In the genomic region with DNA sequence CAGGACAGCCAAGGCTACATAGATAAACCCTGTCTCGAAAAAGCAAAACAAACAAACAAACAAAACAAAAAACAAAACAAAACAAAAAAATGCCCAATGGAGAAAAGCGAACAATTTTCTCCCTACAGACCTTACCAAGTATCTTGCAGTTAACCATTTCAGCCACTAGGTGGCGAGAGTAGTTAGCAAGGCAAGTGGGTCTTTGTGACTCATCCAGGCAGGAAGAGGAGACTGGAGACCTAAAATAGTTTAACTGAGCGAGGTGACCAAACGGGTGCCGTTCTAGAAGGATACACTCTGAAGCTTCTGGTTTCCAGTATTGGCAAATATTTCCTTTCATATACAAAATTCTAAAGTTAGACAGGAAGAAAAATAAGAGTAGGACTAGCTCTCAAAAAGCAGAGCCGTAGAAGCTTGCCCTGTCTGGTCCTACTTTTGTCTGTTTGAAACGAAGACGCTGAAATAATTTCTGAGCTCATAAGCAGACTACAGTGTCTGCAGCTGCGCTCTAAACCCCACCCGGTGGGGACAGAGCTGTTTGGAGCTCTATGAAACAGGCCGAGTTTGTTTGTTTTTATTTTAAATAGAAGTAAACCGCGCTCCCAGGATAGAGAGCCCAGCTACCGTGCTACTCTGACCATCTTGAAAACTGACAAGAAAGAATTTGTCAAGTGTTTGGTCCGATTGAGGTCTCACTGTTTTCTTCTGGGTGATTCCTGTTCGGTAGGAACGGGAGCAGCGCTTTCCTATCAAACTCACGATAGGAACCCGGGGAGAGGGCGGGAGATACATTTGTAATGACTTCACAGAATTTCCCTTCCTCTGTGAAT, we compare ENCODE assay signal across 8 mouse cellular contexts. TPM values are rescaled to one million over a fixed set of nuclear protein-coding genes. Genes with fewer than 3 reads are reported as not detected.
A peak's percentile ranks its signal among the peaks of the same experiment; 100 is the strongest.
DNase-seq lines count a peak whose midpoint lies in the region; ATAC-seq lines count a peak whose summit lies in the region.

No protein-coding gene starts in this region.

- 33% methylated on average over 22 of the region's 22 CpGs for WGBS in embryonic facial prominence, embryonic 12.5 days
- WGBS in limb, embryonic 12.5 days: 45% methylated on average over 22 of the region's 22 CpGs
- 45% methylated on average over 22 of the region's 22 CpGs for WGBS in midbrain, embryonic 15.5 days

- peaks cover 11% of the 10 kb centered on the region; the same call in 1 of the 2 replicates for H3K4me1 ChIP-seq in embryonic facial prominence, embryonic 12.5 days
- H3K4me1 ChIP-seq in limb, embryonic 12.5 days (replicated peaks): peaks cover 7% of the 10 kb centered on the region; the same call in 1 of the 2 replicates
- H3K4me1 ChIP-seq in midbrain, embryonic 15.5 days: peaks cover 12% of the 10 kb centered on the region; the same call in 1 of the 2 replicates

- ATAC-seq in embryonic facial prominence, embryonic 12.5 days (ENCODE audit: insufficient number of reproducible peaks, insufficient read depth, low FRiP score, low TSS enrichment): no peak; the same call in 1 of the 2 replicates
- no peak for ATAC-seq in limb, embryonic 12.5 days (ENCODE audit: insufficient number of reproducible peaks, insufficient read depth, low FRiP score, low TSS enrichment, low read depth)
- peak; percentile 79; the same call in 1 of the 2 replicates for ATAC-seq in midbrain, embryonic 15.5 days (replicated peaks)

- no peak overlapping the region for H3K9ac ChIP-seq in embryonic facial prominence, embryonic 12.5 days
- H3K9ac ChIP-seq in limb, embryonic 12.5 days (replicated peaks): no peak overlapping the region
- H3K9ac ChIP-seq in midbrain, embryonic 15.5 days: no peak overlapping the region

- H3K4me2 ChIP-seq in embryonic facial prominence, embryonic 12.5 days (replicated peaks): peak overlapping the region; percentile 47
- H3K4me2 ChIP-seq in limb, embryonic 12.5 days: peak overlapping the region; percentile 31
- H3K4me2 ChIP-seq in midbrain, embryonic 15.5 days: peak overlapping the region; percentile 31

- H3K4me3 ChIP-seq in embryonic facial prominence, embryonic 12.5 days: peak overlapping the region; percentile 6; the same call in 1 of the 2 replicates
- H3K4me3 ChIP-seq in limb, embryonic 12.5 days (replicated peaks): no peak overlapping the region
- H3K4me3 ChIP-seq in midbrain, embryonic 15.5 days: no peak overlapping the region

- H3K36me3 ChIP-seq in embryonic facial prominence, embryonic 12.5 days: no peaks in the 10 kb centered on the region
- H3K36me3 ChIP-seq in limb, embryonic 12.5 days: no peaks in the 10 kb centered on the region
- no peaks in the 10 kb centered on the region for H3K36me3 ChIP-seq in midbrain, embryonic 15.5 days (replicated peaks)

- no peaks in the 10 kb centered on the region for H3K27me3 ChIP-seq in embryonic facial prominence, embryonic 12.5 days
- no peaks in the 10 kb centered on the region for H3K27me3 ChIP-seq in limb, embryonic 12.5 days
- H3K27me3 ChIP-seq in midbrain, embryonic 15.5 days (replicated peaks): no peaks in the 10 kb centered on the region

- peak overlapping the region; percentile 31; the same call in 1 of the 2 replicates for H3K27ac ChIP-seq in embryonic facial prominence, embryonic 12.5 days
- H3K27ac ChIP-seq in limb, embryonic 12.5 days: no peak overlapping the region
- 0 out of 2 replicates have a peak overlapping the region, but pooled peaks have one; percentile 31 for H3K27ac ChIP-seq in midbrain, embryonic 15.5 days

- DNase-seq in 3T3-L1 (ENCODE audit: low read depth, low spot score): peak; percentile 92
- peak; percentile 88 for DNase-seq in adrenal gland, postnatal 10 days
- peak; percentile 92 for DNase-seq in heart, adult 8-10 months (ENCODE audit: low spot score)
- DNase-seq in kidney, adult 8-10 months: peak; percentile 78 to 82
- peak; percentile 47 to 71 for DNase-seq in spleen, postnatal 36 days (ENCODE audit: low spot score in 2 of 2)

- no peaks in the 10 kb centered on the region for H3K9me3 ChIP-seq in embryonic facial prominence, embryonic 12.5 days
- H3K9me3 ChIP-seq in limb, embryonic 12.5 days: no peaks in the 10 kb centered on the region
- no peaks in the 10 kb centered on the region for H3K9me3 ChIP-seq in midbrain, embryonic 15.5 days

RNA-seq across cellular contexts. Expression of gene Gm10309, which starts 31.0 kb away (rescaled TPM):
- total RNA-seq in adrenal gland, postnatal 10 days (2021): under 1 TPM in 1 of 2 experiments, not detected in 1; 0.15 TPM
- 0.36 and 0.43 TPM in 2 replicates for polyA plus RNA-seq in embryonic facial prominence, embryonic 12.5 days (2016; fragmentation: Nextera tagmentation; extraction: Ambion mirVana)
- not detected for total RNA-seq in heart, adult 8-10 months (2022)
- 0.20 and 0.46 TPM in 2 replicates for polyA plus RNA-seq in limb, embryonic 12.5 days (2016; fragmentation: Nextera tagmentation; extraction: Ambion mirVana)
- 0.31 and 0.45 TPM in 2 replicates for polyA plus RNA-seq in midbrain, embryonic 15.5 days (2015; fragmentation: Nextera tagmentation; extraction: Ambion mirVana)
